ENCODE assay signal across 9 mouse cellular contexts in the genomic region with DNA sequence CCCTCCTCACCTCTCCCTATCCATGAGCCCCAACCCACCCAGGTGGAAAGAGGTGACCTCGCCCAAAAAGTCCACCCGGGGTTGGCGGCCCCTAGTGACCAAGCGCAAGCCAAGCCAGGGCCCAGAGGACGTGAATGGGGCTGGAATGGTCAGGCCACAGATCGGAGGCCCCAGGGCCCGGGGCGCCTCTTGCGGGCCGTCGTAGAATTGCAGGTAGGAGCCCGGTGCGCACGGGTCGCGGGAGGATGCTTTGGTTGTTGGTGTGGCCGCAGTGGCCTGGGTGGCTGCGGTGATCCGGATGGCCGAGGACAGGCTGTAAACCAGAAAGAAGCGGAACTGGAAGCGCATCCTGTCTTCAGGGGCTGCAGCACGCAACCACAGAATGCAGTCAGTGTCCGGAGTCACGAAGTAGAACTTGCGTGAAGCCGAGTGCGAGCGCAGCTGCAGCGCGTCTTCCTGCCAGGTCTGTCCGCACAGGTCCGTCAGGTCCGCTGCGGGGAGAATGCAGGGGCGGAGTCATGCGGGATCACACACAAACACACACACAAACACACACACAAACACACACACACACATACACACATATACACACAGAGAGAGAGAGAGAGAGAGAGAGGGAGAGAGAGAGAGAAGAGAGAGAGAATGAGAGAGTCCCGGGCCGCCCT. TPM values are rescaled to one million over a fixed set of nuclear protein-coding genes. Genes with fewer than 3 reads are reported as not detected.
DNase-seq lines count a peak whose midpoint lies in the region; TF ChIP-seq lines count a peak whose summit lies in the region.
"Had no signal": no experiment of that assay in that cellular context is flagged by ENCODE, and none has a peak within 500 bp of the region (broad histone marks: within the 10 kb centered on the region; RNA-seq: fewer than 3 reads in every experiment).

No protein-coding gene starts in this region.

- H3K27ac ChIP-seq in hindbrain, embryonic 10.5 days, result no peak overlapping the region
- H3K27ac ChIP-seq in left cerebral cortex, adult 2 months, result no peak overlapping the region

- peak; percentile 53 for DNase-seq in WW6 (ENCODE audit: low read depth, low spot score)
- DNase-seq in cerebellum, postnatal 10 days, result peak; percentile 80 to 81
- peak; percentile 43 for DNase-seq in forelimb bud, embryonic 11.5 days (ENCODE audit: low read depth, low spot score)
- DNase-seq in hindbrain, embryonic 10.5 days (ENCODE audit: low spot score), result peak; percentile 79
- DNase-seq in left cerebral cortex, adult 2 months (ENCODE audit: extremely low spot score in 1 of 2, low spot score in 2 of 2), result peak; percentile 18 to 51
- DNase-seq in lung, postnatal 4 days, result peak; percentile 74 to 78
- DNase-seq in retina, postnatal 1 day, result peak; percentile 80
- no peak for DNase-seq in T-cell, adult 2 months (ENCODE audit: low spot score)

- H3K9me3 ChIP-seq in hindbrain, embryonic 10.5 days, result no peaks in the 10 kb centered on the region

- H3K36me3 ChIP-seq in hindbrain, embryonic 10.5 days, result no peaks in the 10 kb centered on the region

- TF ChIP-seq CTCF in left cerebral cortex, adult 2 months (IDR thresholded peaks at IDR 0.05), result peak; percentile 82

- WGBS in hindbrain, embryonic 10.5 days, result 4% methylated on average over 39 of the region's 39 CpGs

- H3K4me3 ChIP-seq in hindbrain, embryonic 10.5 days, result peak overlapping the region; percentile 48
- H3K4me3 ChIP-seq in left cerebral cortex, adult 2 months, result peak overlapping the region; percentile 30
- H3K4me3 ChIP-seq: erythroblast, embryonic 14.5 days had no signal

- intact Hi-C loops in left cerebral cortex, adult 2 months (cut with DNase I), result loop anchor here (5.0 kb wide), 1 partner anchor 136 kb away; no protein-coding TSS in a partner anchor

- peaks cover 34% of the 10 kb centered on the region for H3K27me3 ChIP-seq in hindbrain, embryonic 10.5 days (ENCODE audit: insufficient read depth, poor library complexity, severe bottlenecking)

- peaks cover 15% of the 10 kb centered on the region for H3K4me1 ChIP-seq in hindbrain, embryonic 10.5 days (replicated peaks)

RNA-seq across cellular contexts. Expression of a gene that starts 3.9 kb away (rescaled TPM):
- polyA plus RNA-seq in hindbrain, embryonic 10.5 days (2016; fragmentation: Nextera tagmentation; extraction: Ambion mirVana), result 1.3 TPM in 1 of 2 replicates, not detected in the other
- not detected for total RNA-seq in left cerebral cortex, adult 2 months (2021)
- polyA plus RNA-seq: erythroblast, embryonic 14.5 days had no signal

RNA-seq across cellular contexts. Expression of a gene that starts 15.2 kb away (rescaled TPM):
- polyA plus RNA-seq in hindbrain, embryonic 10.5 days (2016; fragmentation: Nextera tagmentation; extraction: Ambion mirVana), result 63.6 and 73.1 TPM in 2 replicates
- total RNA-seq in left cerebral cortex, adult 2 months (2021), result 100 to 1,000 TPM; 128 to 144 TPM
